18 mouse cellular contexts compared by ENCODE assay signal in genomic region chr7:96002401-96002800, GRCm38 (mm10).
DNase-seq lines count a peak whose midpoint lies in the region; ATAC-seq and TF ChIP-seq lines count a peak whose summit lies in the region.
"Had no signal": no experiment of that assay in that cellular context is flagged by ENCODE, and none has a peak within 500 bp of the region (broad histone marks: within the 10 kb centered on the region; RNA-seq: fewer than 3 reads in every experiment).

No protein-coding gene starts in this region.

- H3K9ac ChIP-seq in midbrain, embryonic 14.5 days (replicated peaks; ENCODE audit: low read length): no peak overlapping the region
- H3K9ac ChIP-seq: forebrain, embryonic 12.5 days; heart, embryonic 12.5 days; hindbrain, embryonic 14.5 days; intestine, embryonic 15.5 days had no signal

- no peak for TF ChIP-seq POLR2A in brain, embryonic 14.5 days (IDR thresholded peaks at IDR 0.05; ENCODE audit: borderline replicate concordance, extremely low read depth, insufficient read depth, insufficient read length, poor library complexity, severe bottlenecking)

- no peaks in the 10 kb centered on the region for H3K4me1 ChIP-seq in midbrain, embryonic 14.5 days (ENCODE audit: control insufficient read depth, insufficient read depth, low read length)
- no peaks in the 10 kb centered on the region for H3K4me1 ChIP-seq in heart, embryonic 10.5 days
- H3K4me1 ChIP-seq: intestine, embryonic 15.5 days had no signal

- H3K27me3 ChIP-seq in midbrain, embryonic 14.5 days (ENCODE audit: control insufficient read depth, insufficient read depth, low read length): no peaks in the 10 kb centered on the region
- no peaks in the 10 kb centered on the region for H3K27me3 ChIP-seq in heart, embryonic 10.5 days (ENCODE audit: insufficient read depth, poor library complexity, severe bottlenecking)
- H3K27me3 ChIP-seq: forebrain, embryonic 12.5 days; heart, embryonic 12.5 days; intestine, embryonic 15.5 days had no signal

- DNase-seq in left cerebral cortex, postnatal 4 days: peak; percentile 2
- DNase-seq in left cerebral cortex, adult 18-20 months (ENCODE audit: low spot score in 2 of 2): no peak
- DNase-seq in brain, embryonic 14.5 days (ENCODE audit: low read depth): peak; percentile 37
- DNase-seq in midbrain, embryonic 14.5 days: peak; percentile 3
- DNase-seq in retina, embryonic 14.5 days (ENCODE audit: low spot score): peak; percentile 68
- no peak for DNase-seq in frontal cortex, postnatal 10 days (ENCODE audit: low spot score in 2 of 2)
- DNase-seq in heart, embryonic 10.5 days (ENCODE audit: low spot score): no peak
- DNase-seq: adrenal gland, postnatal 10 days; cerebellum, adult 11-12 months; cerebellum, adult 9-11 months; gastrocnemius, postnatal 14 days; heart, adult 2 months had no signal

- H3K9me3 ChIP-seq in midbrain, embryonic 14.5 days (ENCODE audit: control insufficient read depth, low read length): no peaks in the 10 kb centered on the region
- no peaks in the 10 kb centered on the region for H3K9me3 ChIP-seq in heart, embryonic 10.5 days
- H3K9me3 ChIP-seq: forebrain, embryonic 12.5 days; heart, embryonic 12.5 days; hindbrain, embryonic 10.5 days; intestine, embryonic 15.5 days had no signal

- H3K27ac ChIP-seq in midbrain, embryonic 14.5 days (replicated peaks; ENCODE audit: low read depth, low read length): no peak overlapping the region
- H3K27ac ChIP-seq in heart, embryonic 10.5 days: no peak overlapping the region
- H3K27ac ChIP-seq: forebrain, embryonic 12.5 days; heart, adult 2 months; hindbrain, embryonic 10.5 days; hindbrain, embryonic 14.5 days; intestine, embryonic 15.5 days had no signal

- H3K4me2 ChIP-seq in midbrain, embryonic 14.5 days (ENCODE audit: low read length): no peak overlapping the region
- H3K4me2 ChIP-seq: forebrain, embryonic 12.5 days; heart, embryonic 12.5 days; hindbrain, embryonic 14.5 days; intestine, embryonic 15.5 days had no signal

- ATAC-seq in midbrain, embryonic 14.5 days (ENCODE audit: low FRiP score, low TSS enrichment): no peak
- ATAC-seq: intestine, embryonic 15.5 days had no signal

- no peaks in the 10 kb centered on the region for H3K36me3 ChIP-seq in midbrain, embryonic 14.5 days (ENCODE audit: control insufficient read depth, insufficient read depth, low read length)
- H3K36me3 ChIP-seq in heart, embryonic 10.5 days: no peaks in the 10 kb centered on the region
- H3K36me3 ChIP-seq: forebrain, embryonic 12.5 days; G1E; heart, embryonic 12.5 days; hindbrain, embryonic 10.5 days; intestine, embryonic 15.5 days had no signal

- no peak overlapping the region for H3K4me3 ChIP-seq in midbrain, embryonic 14.5 days (replicated peaks; ENCODE audit: low read depth, low read length)
- H3K4me3 ChIP-seq in heart, embryonic 10.5 days: no peak overlapping the region
- H3K4me3 ChIP-seq: forebrain, embryonic 12.5 days; heart, adult 2 months; heart, embryonic 12.5 days; hindbrain, embryonic 10.5 days; intestine, embryonic 15.5 days had no signal

- WGBS in midbrain, embryonic 14.5 days: 77% methylated on average over 5 of the region's 5 CpGs
- 66% methylated on average over 5 of the region's 5 CpGs for WGBS in heart, embryonic 10.5 days

- TF ChIP-seq CTCF in brain, embryonic 14.5 days (IDR thresholded peaks at IDR 0.05; ENCODE audit: borderline replicate concordance, extremely low read depth, insufficient read depth, insufficient read length): no peak

- intact Hi-C loops in left cerebral cortex, postnatal 4 days (cut with DNase I): no loop called here

Comparison
In these comparisons a context has a peak if more than half of its experiments do, and no peak if none do; other contexts are left out.
1. DNase-seq: peak in left cerebral cortex, postnatal 4 days (single experiment), brain, embryonic 14.5 days (single experiment), midbrain, embryonic 14.5 days (single experiment) and retina, embryonic 14.5 days (single experiment); none in left cerebral cortex, adult 18-20 months (0 of 2), frontal cortex, postnatal 10 days (0 of 2) and heart, embryonic 10.5 days (single experiment).